Mouse (Mus musculus) bone marrow, adult 2 months (tissue): Measurements from ENCODE around the gene Ier3. TPM values are rescaled to one million over a fixed set of nuclear protein-coding genes. Genes with fewer than 3 reads are reported as not detected.
A peak's percentile ranks its signal among the peaks of the same experiment; 100 is the strongest.

Source experiments
- H3K27ac ChIP-seq: fragments of 200-500 bp; 2 replicates; pipeline ENCODE4 v1.5.1; 2012; ENCODE audit warnings: low read depth, mild to moderate bottlenecking, control low read depth, inconsistent platforms, low read length; ENCODE audit not compliant: control insufficient read depth, poor library complexity, insufficient read depth
- H3K4me1 ChIP-seq: fragments of 200-500 bp; 2 replicates; pipeline ENCODE4 v1.6.1; 2011; ENCODE audit warnings: low read length; ENCODE audit not compliant: control insufficient read depth, insufficient read depth
- H3K4me3 ChIP-seq: fragments of 200-500 bp; replicated peaks from 2 replicates; pipeline ENCODE3; 2011; ENCODE audit warnings: mild to moderate bottlenecking, low read depth, low read length, control low read depth; ENCODE audit not compliant: control insufficient read depth
- CTCF ChIP-seq: fragments of 200-500 bp; IDR thresholded peaks from 2 replicates; pipeline ENCODE4 v1.5.1; 2011; ENCODE audit warnings: low read length, control low read depth; ENCODE audit not compliant: control insufficient read depth, insufficient read depth
- POLR2A ChIP-seq: fragments of 200-500 bp; IDR thresholded peaks from 2 replicates; pipeline ENCODE4 v1.6.1; 2011; ENCODE audit warnings: low read depth, mild to moderate bottlenecking, control low read depth, low read length, borderline replicate concordance; ENCODE audit not compliant: control insufficient read depth
- WGBS: fragments of 180-500 bp; shearing (Covaris S2); methylation state at CpG from one replicate; pipeline ENCODE4 v1.1.7; 2018; 5-methylcytosine and 5-hydroxymethylcytosine counted together
- polyA plus RNA-seq: library from polyadenylated mRNA; stranded (reverse); fragments of >200 nt; gene quantifications from 2 replicates; pipeline ENCODE4 v1.2.4, GENCODE M21; 2011; ENCODE audit warnings: low replicate concordance; ENCODE audit not compliant: missing spikeins, insufficient read depth, insufficient read length

The Ier3 gene
- polyA plus RNA-seq, 1 experiment: 17.1 TPM

- peak; percentile 66 for TF ChIP-seq CTCF
- no peak for TF ChIP-seq POLR2A
- H3K27ac ChIP-seq: peak overlapping the region; percentile 34
- peak overlapping the region; percentile 29 for H3K4me3 ChIP-seq
- H3K4me1 ChIP-seq: peaks cover 3% of the 10 kb centered on the region
- 59% methylated on average over 7 of the region's 7 CpGs for WGBS
Observed at GRCm38 (mm10) chr17:35824402-35824801, 2.9 kb downstream of the Ier3 start.

GRCm38 (mm10) chr17:35825109-35825850 lies 3.8 kb downstream of the Ier3 start:
- WGBS: 88% methylated on average over 13 of the region's 13 CpGs
- Histone ChIP-seq H3K4me3 (no peak overlapping the region), H3K27ac (no peak overlapping the region), H3K4me1 (peaks cover 4% of the 10 kb centered on the region)
- TF ChIP-seq POLR2A (no peak), CTCF (no peak)

GRCm38 (mm10) chr17:35829737-35830136 lies 8.3 kb downstream of the Ier3 start:
- H3K4me3 ChIP-seq: no peak overlapping the region
- WGBS: 2% methylated on average over 21 of the region's 21 CpGs
- TF ChIP-seq POLR2A: no peak
- TF ChIP-seq CTCF: peak; percentile 98
- H3K27ac ChIP-seq: peak overlapping the region; percentile 40
- peaks cover 2% of the 10 kb centered on the region; the same call in 1 of the 2 replicates for H3K4me1 ChIP-seq

- H3K27ac ChIP-seq: no peak overlapping the region
- 79% methylated on average over 8 of the region's 8 CpGs for whole genome bisulfite sequencing
- H3K4me3 ChIP-seq: no peak overlapping the region
- TF ChIP-seq CTCF (no peak), POLR2A (no peak)
- peaks cover 6% of the 10 kb centered on the region; the same call in 1 of the 2 replicates for H3K4me1 ChIP-seq
Observed at GRCm38 (mm10) chr17:35832400-35833238, 11.1 kb downstream of the Ier3 start.

GRCm38 (mm10) chr17:35833239-35833751 lies 11.8 kb downstream of the Ier3 start:
- Histone ChIP-seq H3K4me1 (peaks cover 6% of the 10 kb centered on the region; the same call in 1 of the 2 replicates), H3K4me3 (no peak overlapping the region), H3K27ac (no peak overlapping the region)
- no peak for TF ChIP-seq CTCF
- TF ChIP-seq POLR2A: no peak
- WGBS: 34% methylated on average over 5 of the region's 5 CpGs

- no peak overlapping the region for H3K4me3 ChIP-seq
- TF ChIP-seq CTCF (no peak), POLR2A (no peak)
- peaks cover 6% of the 10 kb centered on the region; the same call in 1 of the 2 replicates for H3K4me1 ChIP-seq
- 55% methylated on average over 5 of the region's 5 CpGs for WGBS
- H3K27ac ChIP-seq: no peak overlapping the region
Observed at GRCm38 (mm10) chr17:35833894-35834293, 12.4 kb downstream of the Ier3 start.

- 69% methylated on average over 26 of the region's 26 CpGs for WGBS
- TF ChIP-seq CTCF (no peak), POLR2A (no peak)
- Histone ChIP-seq H3K27ac (no peak overlapping the region), H3K4me1 (peaks cover 4% of the 10 kb centered on the region; the same call in 1 of the 2 replicates), H3K4me3 (peak overlapping the region; percentile 29)
Observed at GRCm38 (mm10) chr17:35834696-35835422, 13.4 kb downstream of the Ier3 start.
